Mouse (Mus musculus) stomach, embryonic 15.5 days (tissue): ENCODE results near the gene Icosl. TPM values are rescaled to one million over a fixed set of nuclear protein-coding genes. Genes with fewer than 3 reads are reported as not detected.
"Not testable (repeated sequence)": the region's sequence is repeated elsewhere in the genome, so short reads cannot be mapped to it uniquely, and the experiment has no call there.

Experiments used
- ATAC-seq: fragments of 200-750 bp; cut with Nextera tagmentation; 2 replicates; pipeline ENCODE4 v1.8.0; 2017; ENCODE audit warnings: low read depth, moderate number of reproducible peaks, moderate TSS enrichment; ENCODE audit not compliant: insufficient read depth, low FRiP score
- H3K27ac ChIP-seq: fragments of 300-500 bp; sonication (generic); 2 replicates; pipeline ENCODE4 v1.5.1; 2015; ENCODE audit warnings: mild to moderate bottlenecking, inconsistent platforms
- H3K27me3 ChIP-seq: fragments of 300-500 bp; sonication (generic); replicated peaks from 2 replicates; pipeline ENCODE4 v1.6.1; 2015; ENCODE audit warnings: inconsistent platforms
- H3K36me3 ChIP-seq: fragments of 300-500 bp; sonication (generic); 2 replicates; pipeline ENCODE4 v1.6.1; 2015; ENCODE audit warnings: inconsistent platforms
- H3K4me1 ChIP-seq: fragments of 300-500 bp; sonication (generic); 2 replicates; pipeline ENCODE4 v1.6.1; 2015; ENCODE audit warnings: inconsistent platforms
- H3K4me2 ChIP-seq: fragments of 300-500 bp; sonication (generic); 2 replicates; pipeline ENCODE4 v1.6.1; 2015; ENCODE audit warnings: mild to moderate bottlenecking, inconsistent platforms
- H3K4me3 ChIP-seq: fragments of 300-500 bp; sonication (generic); replicated peaks from 2 replicates; pipeline ENCODE4 v1.5.1; 2015; ENCODE audit warnings: inconsistent platforms
- H3K9ac ChIP-seq: fragments of 300-500 bp; sonication (generic); 2 replicates; pipeline ENCODE4 v1.6.1; 2015; ENCODE audit warnings: inconsistent platforms
- H3K9me3 ChIP-seq: fragments of 300-500 bp; sonication (generic); 2 replicates; pipeline ENCODE4 v1.6.1; 2016; ENCODE audit warnings: inconsistent platforms
- WGBS: fragments of 180-500 bp; shearing (Covaris S2); methylation state at CpG from one replicate; pipeline ENCODE4 v1.1.7; 2015; 5-methylcytosine and 5-hydroxymethylcytosine counted together
- polyA plus RNA-seq: library from polyadenylated mRNA; unstranded; fragments of >200 nt; fragmentation: Nextera tagmentation; extraction: Ambion mirVana; gene quantifications from 2 replicates; pipeline ENCODE4 v1.2.1, GENCODE M21; 2015

Icosl gene
- 5.1 and 5.3 TPM in 2 replicates for polyA plus RNA-seq

DNA sequence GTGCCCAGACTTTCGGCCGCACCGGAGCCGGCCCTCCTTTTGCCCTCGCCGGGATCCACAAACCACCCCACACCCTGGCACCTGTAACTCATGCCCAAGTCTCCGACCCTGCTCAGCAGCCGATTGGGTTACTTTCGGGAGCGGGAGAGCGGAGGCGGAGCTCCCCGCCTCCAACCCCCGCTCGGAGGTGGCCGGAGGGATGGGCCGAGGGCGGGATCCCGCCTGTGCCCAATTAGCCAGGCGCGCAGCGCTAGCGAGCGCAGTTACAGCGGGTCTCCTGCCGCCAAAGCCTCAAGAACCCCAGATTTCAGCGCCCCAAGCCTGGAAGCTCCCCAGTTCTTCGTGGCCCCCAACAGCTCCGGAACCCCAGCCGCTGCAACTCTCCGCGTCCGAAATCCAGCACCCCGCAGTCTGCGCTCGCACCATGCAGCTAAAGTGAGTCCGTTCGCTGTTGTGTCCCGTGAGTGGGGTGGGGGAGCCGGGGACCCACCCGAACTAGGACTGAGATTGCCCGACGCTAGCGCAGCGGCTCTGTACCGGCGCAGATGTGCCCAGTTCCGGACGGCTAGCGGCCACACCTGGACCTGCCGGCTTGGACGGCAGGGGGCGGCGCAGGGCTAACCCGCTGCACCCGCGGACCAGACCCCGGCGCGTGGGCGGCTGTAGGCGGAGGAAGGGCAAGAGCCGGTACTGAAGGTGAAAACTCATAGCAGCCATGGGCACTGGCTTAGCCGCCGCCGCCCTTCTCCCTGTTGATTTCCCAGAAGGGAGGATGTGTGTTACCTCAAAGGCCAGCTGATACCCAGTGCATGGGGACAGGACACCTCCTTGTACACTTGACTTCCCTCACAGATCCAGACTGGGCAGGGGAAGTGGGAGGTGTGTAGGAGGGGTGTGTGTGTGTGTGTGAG lies at the start of gene Icosl:
TSS of gene Icosl (plus strand) at position 202 of the 911 bp plus-strand sequence.
- under 1% methylated on average over 66 of the region's 66 CpGs for WGBS

GRCm38 (mm10) chr10:78019984-78020383 lies 49.1 kb upstream of the Icosl start:
- WGBS = 93% methylated on average over 7 of the region's 11 CpGs
- not testable (repeated sequence) for H3K27me3 ChIP-seq, H3K27ac ChIP-seq

More for the DNA sequence above, at the start of gene Icosl:
- Histone ChIP-seq H3K36me3 (peaks cover 6% of the 10 kb centered on the region; the same call in 1 of the 2 replicates), H3K4me3 (peak within 1 kb of the TSS; percentile 62), H3K9me3 (no peaks in the 10 kb centered on the region), H3K4me1 (0 out of 2 replicates have a peak, but pooled peaks cover 2% of the 10 kb centered on the region), H3K9ac (peak within 1 kb of the TSS; percentile 42), H3K4me2 (peak within 1 kb of the TSS; percentile 95), H3K27ac (peak within 1 kb of the TSS; percentile 59; the same call in 1 of the 2 replicates), H3K27me3 (no peaks in the 10 kb centered on the region)
- peak; percentile 93 for ATAC-seq

GRCm38 (mm10) chr10:78025453-78025852 lies 43.6 kb upstream of the Icosl start:
- H3K9me3 ChIP-seq, H3K27me3 ChIP-seq, H3K4me2 ChIP-seq, H3K27ac ChIP-seq, ATAC-seq, H3K4me3 ChIP-seq, H3K4me1 ChIP-seq, H3K36me3 ChIP-seq, H3K9ac ChIP-seq: not testable (repeated sequence)
- 71% methylated on average over 6 of the region's 8 CpGs for WGBS

More at GRCm38 (mm10) chr10:78019984-78020383, 49.1 kb upstream of the Icosl start:
- not testable (repeated sequence) for H3K4me1 ChIP-seq, H3K4me3 ChIP-seq, H3K9ac ChIP-seq, ATAC-seq, H3K4me2 ChIP-seq, H3K9me3 ChIP-seq, H3K36me3 ChIP-seq

GRCm38 (mm10) chr10:78028129-78028528 lies 41.0 kb upstream of the Icosl start:
- H3K4me2 ChIP-seq = no peak overlapping the region
- H3K9ac ChIP-seq = no peak overlapping the region
- H3K4me1 ChIP-seq = no peaks in the 10 kb centered on the region
- 6% methylated on average over 5 of the region's 5 CpGs for WGBS
- no peak overlapping the region for H3K4me3 ChIP-seq
- H3K27ac ChIP-seq = no peak overlapping the region
- no peaks in the 10 kb centered on the region for H3K27me3 ChIP-seq
- peak; percentile 78 for ATAC-seq
- no peaks in the 10 kb centered on the region for H3K36me3 ChIP-seq
- H3K9me3 ChIP-seq = no peaks in the 10 kb centered on the region

- no peaks in the 10 kb centered on the region for H3K9me3 ChIP-seq
- H3K36me3 ChIP-seq = no peaks in the 10 kb centered on the region
- H3K4me2 ChIP-seq = no peak overlapping the region
- no peaks in the 10 kb centered on the region for H3K4me1 ChIP-seq
- WGBS = 76% methylated on average over 1 of the region's 1 CpGs
- ATAC-seq = no peak
- H3K27me3 ChIP-seq = no peaks in the 10 kb centered on the region
- no peak overlapping the region for H3K4me3 ChIP-seq
- no peak overlapping the region for H3K27ac ChIP-seq
- no peak overlapping the region for H3K9ac ChIP-seq
These were observed 40.0 kb upstream of the Icosl start for GRCm38 (mm10) chr10:78029080-78029479.

DNA sequence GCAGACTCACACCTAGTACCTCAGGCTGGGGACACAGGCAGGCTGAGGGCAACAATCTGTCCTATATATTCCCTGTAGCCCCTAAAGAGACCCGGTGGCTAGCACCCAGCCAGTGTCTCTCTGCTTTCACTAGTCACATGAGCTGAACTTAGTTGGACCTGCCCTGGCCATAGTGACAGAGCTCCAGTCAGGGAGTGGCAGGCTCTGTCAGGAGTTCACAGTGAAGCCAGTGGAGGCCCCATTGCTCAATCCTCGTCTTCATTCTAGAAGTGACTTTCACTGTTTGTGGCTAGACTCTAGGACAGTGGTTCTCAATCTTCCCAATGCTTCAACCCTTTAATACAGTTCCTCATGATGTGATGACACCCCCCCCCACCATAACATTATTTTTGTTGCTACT lies 37.1 kb upstream of the Icosl start:
- Histone ChIP-seq H3K9me3 (no peaks in the 10 kb centered on the region), H3K4me1 (no peaks in the 10 kb centered on the region), H3K27me3 (no peaks in the 10 kb centered on the region), H3K9ac (no peak overlapping the region), H3K36me3 (no peaks in the 10 kb centered on the region), H3K4me3 (no peak overlapping the region), H3K4me2 (no peak overlapping the region), H3K27ac (no peak overlapping the region)
- no peak for ATAC-seq
- WGBS = 71% methylated on average over 2 of the region's 2 CpGs

DNA sequence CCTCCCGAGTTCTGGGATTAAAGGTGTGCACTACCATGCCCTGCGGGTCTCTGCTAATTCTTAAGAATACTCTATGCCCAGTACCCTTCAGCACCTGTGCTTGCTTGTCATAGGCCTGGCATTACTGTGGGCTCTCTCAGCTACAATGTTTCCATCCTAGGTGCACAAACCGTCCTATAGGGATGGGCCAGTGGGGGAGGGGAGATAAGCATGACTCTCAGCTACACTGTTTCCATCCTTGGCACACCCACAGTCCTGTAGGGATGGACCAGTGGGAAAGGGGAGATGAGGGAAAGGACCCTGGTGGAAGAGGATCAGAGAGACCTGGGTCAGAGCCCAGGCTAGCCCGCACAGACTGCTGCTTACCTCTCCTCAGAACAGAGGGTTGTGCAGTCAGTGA lies 32.0 kb upstream of the Icosl start:
- 78% methylated on average over 4 of the region's 4 CpGs for WGBS
- no peak overlapping the region for H3K9ac ChIP-seq
- no peak overlapping the region for H3K27ac ChIP-seq
- H3K9me3 ChIP-seq = no peaks in the 10 kb centered on the region
- no peaks in the 10 kb centered on the region for H3K27me3 ChIP-seq
- no peak overlapping the region for H3K4me3 ChIP-seq
- H3K36me3 ChIP-seq = no peaks in the 10 kb centered on the region
- no peak overlapping the region for H3K4me2 ChIP-seq
- no peak for ATAC-seq
- H3K4me1 ChIP-seq = no peaks in the 10 kb centered on the region

- Histone ChIP-seq H3K4me1 (peaks cover 6% of the 10 kb centered on the region), H3K4me2 (no peak within 1 kb of the TSS), H3K4me3 (no peak within 1 kb of the TSS), H3K27me3 (0 out of 2 replicates have a peak, but pooled peaks cover 5% of the 10 kb centered on the region), H3K36me3 (no peaks in the 10 kb centered on the region), H3K9me3 (no peaks in the 10 kb centered on the region), H3K9ac (no peak within 1 kb of the TSS), H3K27ac (no peak within 1 kb of the TSS)
- no peak for ATAC-seq
- WGBS = 94% methylated on average over 5 of the region's 5 CpGs
These were observed 27.5 kb upstream of the Icosl start, which contains the start of gene Dnmt3l for GRCm38 (mm10) chr10:78041647-78042046. Gene Dnmt3l, plus strand, starts transcription at chr10:78041947.

- Histone ChIP-seq H3K9ac (no peak overlapping the region), H3K9me3 (no peaks in the 10 kb centered on the region), H3K36me3 (no peaks in the 10 kb centered on the region), H3K4me3 (no peak overlapping the region), H3K27me3 (0 out of 2 replicates have a peak, but pooled peaks cover 5% of the 10 kb centered on the region), H3K27ac (no peak overlapping the region), H3K4me1 (peaks cover 6% of the 10 kb centered on the region), H3K4me2 (no peak overlapping the region)
- WGBS = 62% methylated on average over 7 of the region's 7 CpGs
- no peak for ATAC-seq
These were observed 27.0 kb upstream of the Icosl start for GRCm38 (mm10) chr10:78042096-78042495.

GRCm38 (mm10) chr10:78042697-78043405 lies 26.3 kb upstream of the Icosl start:
- H3K4me2 ChIP-seq = peak overlapping the region; percentile 54
- 0 out of 2 replicates have a peak, but pooled peaks cover 5% of the 10 kb centered on the region for H3K27me3 ChIP-seq
- 59% methylated on average over 14 of the region's 14 CpGs for WGBS
- no peak overlapping the region for H3K9ac ChIP-seq
- peaks cover 6% of the 10 kb centered on the region for H3K4me1 ChIP-seq
- H3K9me3 ChIP-seq = no peaks in the 10 kb centered on the region
- ATAC-seq = 0 out of 2 replicates have a peak, but pooled peaks have one; percentile 24
- H3K27ac ChIP-seq = no peak overlapping the region
- peak overlapping the region; percentile 9 for H3K4me3 ChIP-seq
- H3K36me3 ChIP-seq = no peaks in the 10 kb centered on the region

GRCm38 (mm10) chr10:78043406-78043836 lies 25.7 kb upstream of the Icosl start, which contains the start of gene Aire:
Gene Aire, minus strand, starts transcription at chr10:78043610.
- Histone ChIP-seq H3K4me1 (peaks cover 6% of the 10 kb centered on the region), H3K4me3 (peak within 1 kb of the TSS; percentile 9), H3K36me3 (no peaks in the 10 kb centered on the region), H3K27ac (no peak within 1 kb of the TSS), H3K9me3 (no peaks in the 10 kb centered on the region), H3K27me3 (0 out of 2 replicates have a peak, but pooled peaks cover 5% of the 10 kb centered on the region), H3K9ac (no peak within 1 kb of the TSS), H3K4me2 (peak within 1 kb of the TSS; percentile 54)
- peak; percentile 44 for ATAC-seq
- WGBS = 3% methylated on average over 27 of the region's 27 CpGs
